Mouse (Mus musculus): Measurements from ENCODE around the gene Fam110c.
"Not testable (repeated sequence)": the region's sequence is repeated elsewhere in the genome, so short reads cannot be mapped to it uniquely, and the experiment has no call there.

The Fam110c gene

DNA sequence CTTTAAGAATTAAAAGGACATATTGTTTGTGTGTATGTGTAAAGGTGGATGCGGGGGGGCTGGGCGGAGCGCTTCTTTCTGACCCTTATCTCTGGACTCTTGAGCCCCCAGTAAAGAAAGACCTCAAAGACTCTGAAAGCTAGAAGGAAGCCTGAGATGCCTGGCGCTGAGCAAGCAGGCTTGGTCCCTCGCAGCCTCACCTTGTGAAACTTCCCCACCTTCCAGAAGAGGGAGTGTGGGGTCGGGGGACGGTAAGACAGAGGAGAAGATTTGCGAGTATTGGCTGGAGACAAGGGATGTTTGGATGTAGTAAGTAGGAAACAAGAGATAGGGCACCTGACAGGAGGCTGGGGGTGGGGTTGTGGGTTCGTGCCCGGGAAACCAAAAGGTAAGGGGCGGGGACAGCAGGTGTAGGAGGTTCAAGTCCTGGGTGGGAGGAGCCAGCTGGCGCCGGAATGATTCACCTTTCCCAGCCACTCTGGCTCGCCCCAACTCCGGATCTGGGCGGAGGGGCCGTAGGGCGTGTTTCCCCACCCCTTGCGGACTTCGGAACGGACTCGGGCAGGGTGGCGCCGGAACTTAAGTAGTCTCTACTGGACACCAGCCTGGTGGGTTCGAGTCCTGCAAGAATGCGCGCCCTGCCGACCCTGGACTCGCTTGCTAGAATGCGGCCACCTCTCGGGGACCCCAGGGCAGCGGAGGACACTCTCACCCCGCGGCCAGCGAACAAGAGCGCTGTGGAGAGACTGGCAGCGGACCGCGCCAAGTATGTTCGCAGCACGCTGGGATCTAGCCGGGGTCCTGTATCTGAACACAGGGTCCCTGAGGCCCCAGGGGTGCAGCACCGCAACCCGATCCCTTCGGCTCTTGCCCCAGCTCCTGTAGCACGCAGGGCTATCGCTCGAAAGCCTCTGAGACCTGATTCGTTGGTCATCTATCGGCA is at the start of gene Fam110c:
Gene Fam110c, plus strand, starts transcription at position 450 of the 943 bp plus-strand sequence.
- no peak for DNase-seq (ENCODE audit: low read depth in 1 of 2, low spot score in 2 of 2)

- no peak for DNase-seq (ENCODE audit: low read depth in 1 of 2, low spot score in 2 of 2)
Observed at GRCm38 (mm10) chr12:31026423-31026822, 47.2 kb upstream of the Fam110c start.

DNA sequence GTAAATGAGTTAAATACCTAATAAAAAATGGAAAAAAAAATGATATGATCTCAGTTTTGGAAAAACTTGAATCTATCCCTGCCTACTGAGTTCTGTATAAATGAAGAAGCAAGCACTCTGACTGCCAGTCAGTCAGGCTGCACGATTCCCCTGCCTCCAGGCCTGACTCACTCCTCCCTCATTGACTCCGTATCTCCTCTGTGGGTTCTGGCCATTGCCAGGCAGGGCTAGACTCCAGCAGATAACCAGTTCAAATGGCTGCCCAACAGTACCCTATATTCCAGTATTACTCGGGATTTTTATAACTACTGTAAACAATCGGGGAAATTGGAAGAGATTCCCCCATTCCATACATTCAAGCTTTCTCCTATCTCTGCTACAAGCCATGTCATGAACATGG is 21.6 kb upstream of the Fam110c start:
- DNase-seq (ENCODE audit: low read depth in 1 of 2, low spot score in 2 of 2): no peak

DNA sequence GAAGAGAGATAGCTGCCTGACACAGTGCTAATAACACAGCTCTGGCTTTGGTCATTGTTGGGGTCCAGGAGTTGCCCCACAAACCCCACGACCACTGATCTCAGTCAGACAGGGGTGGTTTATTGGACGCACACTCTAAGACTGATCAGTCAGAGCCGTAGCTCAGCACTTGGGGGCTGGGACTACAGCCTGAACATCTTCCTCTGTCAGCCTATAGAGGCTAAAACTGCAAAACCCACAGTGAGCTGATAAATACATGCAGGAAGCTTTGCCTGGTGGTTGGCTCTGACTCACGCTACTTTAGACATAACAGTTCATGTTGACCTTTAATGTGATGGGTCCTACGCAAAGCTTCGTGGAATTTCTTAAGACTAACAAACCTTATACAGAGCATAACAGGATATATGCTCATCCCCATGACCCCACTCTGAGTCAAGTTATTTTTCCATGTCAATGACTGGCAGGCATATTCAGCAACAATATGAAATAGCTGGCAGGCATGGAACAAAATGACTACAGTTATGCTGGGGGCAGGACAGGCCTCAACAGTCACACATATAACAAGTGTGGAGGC is 17.3 kb upstream of the Fam110c start:
- no peak for DNase-seq (ENCODE audit: low read depth in 1 of 2, low spot score in 2 of 2)

GRCm38 (mm10) chr12:31059393-31059853 is 14.2 kb upstream of the Fam110c start:
- DNase-seq (ENCODE audit: low read depth in 1 of 2, low spot score in 2 of 2): no peak

GRCm38 (mm10) chr12:31060245-31060644 is 13.4 kb upstream of the Fam110c start:
- no peak for DNase-seq (ENCODE audit: low read depth in 1 of 2, low spot score in 2 of 2)

GRCm38 (mm10) chr12:31071222-31071621 is 2.4 kb upstream of the Fam110c start:
- no peak for DNase-seq (ENCODE audit: low read depth in 1 of 2, low spot score in 2 of 2)

- DNase-seq (ENCODE audit: low read depth in 1 of 2, low spot score in 2 of 2): not testable (repeated sequence)
Observed at GRCm38 (mm10) chr12:31074355-31074786, 710 bp downstream of the Fam110c start.

DNA sequence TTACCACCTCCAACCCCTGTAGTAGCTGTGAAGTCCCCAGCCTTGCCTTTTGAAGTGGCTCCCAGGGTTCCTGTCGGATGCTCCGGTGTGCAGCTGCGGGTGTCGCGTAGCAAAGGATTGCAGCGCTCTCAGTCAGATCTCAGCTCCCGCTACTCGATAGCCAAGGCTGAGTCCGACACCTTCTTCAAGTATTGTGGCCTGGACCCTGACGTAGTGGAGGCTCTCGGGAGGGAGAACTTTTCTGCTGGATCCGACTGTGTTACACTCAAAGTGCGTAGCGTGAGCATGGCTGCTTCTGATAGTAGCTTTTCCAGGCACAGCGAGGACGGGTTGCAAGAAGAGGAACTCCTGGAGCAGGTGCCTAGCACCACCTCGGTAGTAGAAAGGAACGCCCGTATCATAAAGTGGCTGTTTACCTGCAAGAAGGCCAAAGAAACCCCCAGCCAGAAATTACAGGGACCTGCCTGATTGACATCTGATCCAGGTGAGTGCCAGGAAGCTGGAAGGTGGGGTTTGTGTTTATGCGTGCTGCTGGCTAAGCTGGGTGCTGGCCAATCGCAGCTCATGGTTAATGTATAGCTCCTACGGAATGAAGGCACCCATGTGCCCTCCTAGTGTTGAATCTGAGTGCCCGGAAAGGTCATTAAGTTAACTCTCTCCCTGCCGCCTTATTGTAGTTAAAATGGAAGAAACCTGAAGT is 1.3 kb downstream of the Fam110c start:
- no peak for DNase-seq (ENCODE audit: low read depth in 1 of 2, low spot score in 2 of 2)

GRCm38 (mm10) chr12:31077020-31077419 is 3.4 kb downstream of the Fam110c start:
- DNase-seq (ENCODE audit: low read depth in 1 of 2, low spot score in 2 of 2): no peak

- no peak for DNase-seq (ENCODE audit: low read depth in 1 of 2, low spot score in 2 of 2)
Observed at GRCm38 (mm10) chr12:31078030-31078429, 4.4 kb downstream of the Fam110c start.

DNA sequence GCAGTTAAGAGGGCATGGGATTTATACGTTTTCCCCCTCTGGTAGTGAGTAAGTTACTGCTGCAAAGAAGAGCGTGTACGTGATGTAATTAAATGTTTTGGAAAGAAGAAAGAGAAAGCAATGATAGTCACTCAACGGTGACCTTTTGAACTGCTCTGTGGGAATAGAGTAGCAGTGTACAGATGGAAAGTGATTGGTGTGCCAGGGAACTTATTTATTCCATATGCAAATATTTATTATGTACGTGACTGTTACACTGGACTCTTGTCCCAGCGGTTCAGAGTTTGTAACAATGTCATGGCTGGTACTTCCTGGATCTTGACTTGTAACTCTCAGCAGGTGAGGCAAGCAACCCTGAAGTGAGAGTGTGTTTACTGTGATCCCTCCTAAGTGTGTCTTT is 6.7 kb downstream of the Fam110c start:
- DNase-seq (ENCODE audit: low read depth in 1 of 2, low spot score in 2 of 2): no peak

DNA sequence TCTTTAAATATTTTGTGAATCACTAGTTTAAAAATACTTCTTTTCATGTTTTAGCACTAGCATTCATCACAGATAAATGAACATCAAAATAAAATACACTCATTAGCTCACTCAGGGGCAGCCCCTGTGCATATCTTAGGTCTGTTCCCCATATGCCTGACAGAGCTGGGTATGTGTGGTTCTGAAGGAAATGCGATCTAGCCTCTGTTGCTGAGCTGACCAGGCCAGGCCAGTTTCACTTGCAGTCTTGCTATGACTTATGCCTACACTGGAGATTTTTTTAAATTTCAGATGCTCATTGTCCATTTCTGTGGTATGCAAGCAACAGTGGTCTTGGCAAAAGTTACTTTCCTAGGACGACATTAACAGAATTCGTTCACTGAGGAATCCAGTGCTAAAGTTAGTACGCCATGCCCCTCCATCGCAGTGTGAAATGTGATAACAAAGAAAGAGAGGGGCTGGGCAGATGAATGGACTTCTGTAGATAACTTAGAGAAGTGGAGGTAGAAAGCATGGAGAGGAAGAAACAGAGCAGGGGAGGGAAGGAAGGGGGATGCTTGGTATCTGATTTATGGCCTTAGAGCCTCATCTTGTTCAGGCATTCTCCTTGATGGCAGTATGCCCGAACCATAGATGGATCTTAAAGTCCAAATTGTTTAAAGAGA is 7.4 kb downstream of the Fam110c start:
- DNase-seq (ENCODE audit: low read depth in 1 of 2, low spot score in 2 of 2): no peak

DNA sequence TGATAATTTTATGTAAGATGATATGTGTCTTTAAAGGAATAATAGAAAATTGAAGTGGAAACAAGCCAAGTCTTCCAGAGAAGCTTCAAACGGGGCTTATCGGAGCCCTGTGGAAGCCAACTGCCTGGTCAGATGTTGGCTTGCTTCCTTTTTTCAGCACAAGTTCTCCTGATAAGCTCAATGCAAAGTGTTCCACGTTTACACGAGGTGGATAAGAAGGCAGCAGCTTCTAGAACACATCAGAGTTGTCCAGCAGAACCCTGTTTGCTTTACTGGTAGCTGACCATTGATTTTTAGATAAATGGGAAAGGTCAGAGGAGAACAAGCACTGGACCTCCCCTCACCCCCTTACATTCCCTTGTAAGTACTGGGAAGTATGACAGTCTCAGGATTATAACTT is 9.3 kb downstream of the Fam110c start:
- no peak for DNase-seq (ENCODE audit: low read depth in 1 of 2, low spot score in 2 of 2)

- no peak for DNase-seq (ENCODE audit: low read depth in 1 of 2, low spot score in 2 of 2)
Observed at GRCm38 (mm10) chr12:31083407-31083806, 9.7 kb downstream of the Fam110c start.

GRCm38 (mm10) chr12:31087060-31087459 is 13.4 kb downstream of the Fam110c start:
- no peak for DNase-seq (ENCODE audit: low read depth in 1 of 2, low spot score in 2 of 2)

DNA sequence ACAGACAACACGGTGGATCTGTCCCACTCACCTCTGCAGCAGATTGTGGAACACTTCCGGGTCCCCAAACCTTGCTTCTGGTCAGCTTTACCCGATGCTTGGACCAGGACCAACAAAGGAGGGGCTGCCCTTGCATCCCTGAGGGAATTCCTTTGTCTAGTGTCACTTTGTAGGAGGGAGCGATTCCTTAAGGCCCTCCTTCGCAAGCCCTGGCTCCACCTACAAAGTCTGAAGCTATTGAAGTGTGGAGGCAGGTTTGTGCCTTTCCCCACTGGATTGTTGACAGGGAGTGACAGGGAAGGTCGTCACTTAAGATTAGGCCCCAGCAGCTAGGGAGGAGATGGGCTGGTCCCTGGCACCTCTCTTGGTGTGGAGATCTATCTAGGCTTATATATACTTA is 16.7 kb downstream of the Fam110c start:
- DNase-seq (ENCODE audit: low read depth in 1 of 2, low spot score in 2 of 2): no peak

GRCm38 (mm10) chr12:31090882-31091640 is 17.4 kb downstream of the Fam110c start:
- no peak for DNase-seq (ENCODE audit: low read depth in 1 of 2, low spot score in 2 of 2)

GRCm38 (mm10) chr12:31092481-31092880 is 18.8 kb downstream of the Fam110c start:
- DNase-seq (ENCODE audit: low read depth in 1 of 2, low spot score in 2 of 2): no peak

DNA sequence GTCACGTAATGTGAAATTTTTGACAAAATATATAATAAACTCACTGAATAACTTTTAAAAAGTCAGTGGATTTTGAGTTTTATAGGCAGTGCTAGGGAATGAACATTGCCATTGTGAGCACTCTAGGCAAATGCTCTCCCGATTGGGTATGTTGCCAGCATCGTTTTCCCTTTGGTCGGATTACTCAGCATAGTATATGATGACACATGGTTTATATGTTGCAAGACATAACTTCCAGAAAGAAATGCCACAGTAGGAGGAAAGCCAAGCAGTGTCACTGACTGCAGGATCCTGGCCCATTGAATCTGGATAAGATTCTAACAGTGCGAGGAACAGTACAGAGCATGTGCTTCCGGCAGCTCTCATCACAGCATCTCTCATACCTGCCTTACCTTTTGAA is 23.5 kb downstream of the Fam110c start:
- DNase-seq (ENCODE audit: low read depth in 1 of 2, low spot score in 2 of 2): no peak

All from monocyte, adult 2 months (primary cell).